Mouse (Mus musculus) CH12.LX (cell line): ENCODE results near the gene Anp32a. TPM values are rescaled to one million over a fixed set of nuclear protein-coding genes. Genes with fewer than 3 reads are reported as not detected.
A peak's percentile ranks its signal among the peaks of the same experiment; 100 is the strongest.

Experiments used
- DNase-seq: peaks from one replicate; pipeline ENCODE4 v3.0.0-alpha.2; 2013; ENCODE audit errors: extremely low read depth
- H3K27ac ChIP-seq: 2 replicates; pipeline ENCODE4 v1.5.1; 2012; ENCODE audit warnings: low read depth, mild to moderate bottlenecking, control low read depth, moderate library complexity; ENCODE audit not compliant: insufficient read depth
- H3K27me3 ChIP-seq: replicated peaks from 2 replicates; pipeline ENCODE3; 2012; ENCODE audit warnings: inconsistent platforms
- H3K36me3 ChIP-seq, 2 experiments: replicated peaks in 1 of 2; 2 replicates each; pipeline versions ENCODE3 to v1.6.1; 2012; ENCODE audit warnings: inconsistent platforms in 1 of 2, low read length in 1 of 2, mild to moderate bottlenecking in 1 of 2, mixed read lengths in 1 of 2, moderate library complexity in 1 of 2; ENCODE audit not compliant: control insufficient read depth in 1 of 2, insufficient read depth in 1 of 2
- H3K4me1 ChIP-seq, 2 experiments: 2 replicates each; pipeline ENCODE4 v1.6.1; 2012; ENCODE audit warnings: inconsistent platforms in 1 of 2, moderate library complexity in 1 of 2; ENCODE audit not compliant: insufficient read depth in 2 of 2, control insufficient read depth in 1 of 2
- H3K4me2 ChIP-seq: 2 replicates; pipeline ENCODE4 v1.6.1; 2012; ENCODE audit warnings: low read depth, mild to moderate bottlenecking, control low read depth; ENCODE audit not compliant: poor library complexity, insufficient read depth, severe bottlenecking
- H3K4me3 ChIP-seq, 3 experiments: fragments of 150-350 bp in 1 of 3; sonication (generic) in 1 of 3; replicated peaks in 1 of 3; 2 replicates each; pipeline versions ENCODE3 to v1.5.1; 2011 to 2012; ENCODE audit warnings: low read depth in 2 of 3, low read length in 2 of 3, mild to moderate bottlenecking in 2 of 3, moderate library complexity in 2 of 3, control low read depth in 1 of 3, improper control_type of control experiment in 1 of 3, inconsistent platforms in 1 of 3, mixed read lengths in 1 of 3; ENCODE audit not compliant: poor library complexity in 1 of 3
- H3K79me2 ChIP-seq: replicated peaks from 2 replicates; pipeline ENCODE4 v1.6.1; 2012; ENCODE audit warnings: mild to moderate bottlenecking, moderate library complexity; ENCODE audit not compliant: control insufficient read depth, poor library complexity, insufficient read depth, severe bottlenecking; ENCODE audit errors: extremely low read depth
- H3K9ac ChIP-seq: 2 replicates; pipeline ENCODE4 v1.6.1; 2012; ENCODE audit warnings: low read depth, mild to moderate bottlenecking, control low read depth, moderate library complexity; ENCODE audit not compliant: insufficient read depth
- H3K9me3 ChIP-seq: replicated peaks from 2 replicates; pipeline ENCODE3; 2012; ENCODE audit warnings: low read length, inconsistent platforms, mixed read lengths
- BHLHE40 ChIP-seq: IDR thresholded peaks from 2 replicates; pipeline ENCODE4 v1.6.1; 2011; ENCODE audit warnings: mild to moderate bottlenecking, low read depth, low read length, improper control_type of control experiment
- CHD2 ChIP-seq: IDR thresholded peaks from 2 replicates; pipeline ENCODE4 v1.6.1; 2011; ENCODE audit warnings: low read length, improper control_type of control experiment
- ELF1 ChIP-seq: IDR thresholded peaks from 2 replicates; pipeline ENCODE4 v1.6.1; 2014; ENCODE audit warnings: low read depth, mild to moderate bottlenecking, inconsistent platforms, low read length, improper control_type of control experiment
- ETS1 ChIP-seq: conservative IDR thresholded peaks from 2 replicates; pipeline ENCODE4 v1.6.1; 2012; ENCODE audit warnings: low read depth, mild to moderate bottlenecking, inconsistent platforms, low read length, improper control_type of control experiment, moderate library complexity
- HCFC1 ChIP-seq: IDR thresholded peaks from 2 replicates; pipeline ENCODE4 v1.6.1; 2012; ENCODE audit warnings: low read depth, mild to moderate bottlenecking, inconsistent platforms, low read length, improper control_type of control experiment
- JUN ChIP-seq: IDR thresholded peaks from 2 replicates; pipeline ENCODE4 v1.6.1; 2011; ENCODE audit warnings: low read depth, mild to moderate bottlenecking, low read length, improper control_type of control experiment, moderate library complexity; ENCODE audit not compliant: insufficient read depth
- JUND ChIP-seq: conservative IDR thresholded peaks from 2 replicates; pipeline ENCODE4 v1.6.1; 2011; ENCODE audit warnings: low read depth, low read length, improper control_type of control experiment
- MAFK ChIP-seq: IDR thresholded peaks from 2 replicates; pipeline ENCODE4 v1.6.1; 2011; ENCODE audit warnings: low read length, improper control_type of control experiment; ENCODE audit not compliant: insufficient replicate concordance
- MEF2A ChIP-seq: IDR thresholded peaks from 2 replicates; pipeline ENCODE4 v1.6.1; 2014; ENCODE audit warnings: low read depth, mild to moderate bottlenecking, inconsistent platforms, low read length, improper control_type of control experiment, borderline replicate concordance
- MXI1 ChIP-seq: IDR thresholded peaks from 2 replicates; pipeline ENCODE4 v1.6.1; 2011; ENCODE audit warnings: mild to moderate bottlenecking, low read depth, low read length, improper control_type of control experiment
- MYC ChIP-seq: IDR thresholded peaks from 2 replicates; pipeline ENCODE4 v1.6.1; 2011; ENCODE audit warnings: low read depth, mild to moderate bottlenecking, improper control_type of control experiment, low read length
- NELFE ChIP-seq: IDR thresholded peaks from 2 replicates; pipeline ENCODE4 v1.6.1; 2011; ENCODE audit warnings: low read depth, low read length, improper control_type of control experiment
- PAX5 ChIP-seq: IDR thresholded peaks from 2 replicates; pipeline ENCODE4 v1.6.1; 2012; ENCODE audit warnings: low read length, inconsistent platforms, mixed read lengths
- POLR2A ChIP-seq: IDR thresholded peaks from 2 replicates; pipeline ENCODE4 v1.6.1; 2011; ENCODE audit warnings: low read depth, mild to moderate bottlenecking, improper control_type of control experiment, low read length
- RAD21 ChIP-seq: IDR thresholded peaks from 2 replicates; pipeline ENCODE4 v1.6.1; 2011; ENCODE audit warnings: low read depth, mild to moderate bottlenecking, low read length, improper control_type of control experiment, moderate library complexity
- TBP ChIP-seq: conservative IDR thresholded peaks from 2 replicates; pipeline ENCODE4 v1.6.1; 2011; ENCODE audit warnings: low read depth, low read length, improper control_type of control experiment
- TCF12 ChIP-seq: IDR thresholded peaks from 2 replicates; pipeline ENCODE4 v1.6.1; 2014; ENCODE audit warnings: low read depth, mild to moderate bottlenecking, inconsistent platforms, low read length, improper control_type of control experiment
- UBTF ChIP-seq: IDR thresholded peaks from 2 replicates; pipeline ENCODE4 v1.6.1; 2012; ENCODE audit warnings: low read depth, mild to moderate bottlenecking, inconsistent platforms, low read length, improper control_type of control experiment, moderate library complexity
- USF1 ChIP-seq: IDR thresholded peaks from 2 replicates; pipeline ENCODE4 v1.6.1; 2014; ENCODE audit warnings: low read depth, mild to moderate bottlenecking, inconsistent platforms, low read length, improper control_type of control experiment
- USF2 ChIP-seq: conservative IDR thresholded peaks from 2 replicates; pipeline ENCODE4 v1.6.1; 2011; ENCODE audit warnings: low read depth, low read length, improper control_type of control experiment
- ZC3H11A ChIP-seq: IDR thresholded peaks from 2 replicates; pipeline ENCODE4 v1.6.1; 2012; ENCODE audit warnings: low read depth, mild to moderate bottlenecking, inconsistent platforms, low read length, improper control_type of control experiment
- ZNF384 ChIP-seq: IDR thresholded peaks from 2 replicates; pipeline ENCODE4 v1.6.1; 2012; ENCODE audit warnings: low read depth, low read length, improper control_type of control experiment, inconsistent platforms
- dilution Hi-C: fragments of 300-500 bp; cut with MboI; formaldehyde crosslinking; loops from 2 replicates; pipeline ENCODE4 v1.14.3; 2020; ENCODE audit warnings: low sequenced_read_pairs; ENCODE audit not compliant: extremely low pct_unique_long_range_greater_than_20kb, extremely low pct_ligation_motif_present
- in situ Hi-C: fragments of 300-500 bp; cut with MboI; formaldehyde crosslinking; loops from 3 replicates; pipeline ENCODE4 v1.14.3; 2019; ENCODE audit warnings: low sequenced_read_pairs, low pct_ligation_motif_present, low pct_unique_long_range_greater_than_20kb, mixed read lengths
- polyA plus RNA-seq: library from polyadenylated mRNA; unstranded; fragments of >175 nt; gene quantifications from 2 replicates; pipeline ENCODE4 v1.2.1, GENCODE M21; 2012; ENCODE audit warnings: low read depth; ENCODE audit not compliant: insufficient read length
- total RNA-seq, 2 experiments: library from RNA; depleted of rRNA; stranded (reverse); fragments of 300-350 nt in 1 of 2; fragments of >200 nt in 1 of 2; gene quantifications; 2 replicates each; pipeline ENCODE4 v1.2.3; 2012 to 2014

Anp32a gene
- total and polyA plus RNA-seq, 3 experiments = 585 to 1,207 (median 869) TPM

- TF ChIP-seq BHLHE40 = peak; percentile 73
- no peak for TF ChIP-seq PAX5
- TF ChIP-seq TBP = no peak
- TF ChIP-seq, all 38 proteins: peak for 1
- DNase-seq = no peak
- peak overlapping the region in 2 of 3 experiments; percentile 1 to 17 for H3K4me3 ChIP-seq
- dilution Hi-C loops (no loop called here), in situ Hi-C loops (no loop called here)
- H3K9me3 ChIP-seq = no peaks in the 10 kb centered on the region
- peak overlapping the region; percentile 83 for H3K4me2 ChIP-seq
- H3K36me3 ChIP-seq = peaks cover under 1 to 47% of the 10 kb centered on the region in 2 experiments
- H3K79me2 ChIP-seq = peaks cover 97% of the 10 kb centered on the region
- H3K27ac ChIP-seq = no peak overlapping the region; the same call in 1 of the 2 replicates
- peak overlapping the region; percentile 82 for H3K9ac ChIP-seq
- no peaks in the 10 kb centered on the region for H3K27me3 ChIP-seq
- H3K4me1 ChIP-seq = peaks cover 26 to 88% of the 10 kb centered on the region in 2 experiments
These were observed 23.1 kb downstream of the Anp32a start for GRCm38 (mm10) chr9:62364216-62364615.

GRCm38 (mm10) chr9:62364831-62365230 is 23.7 kb downstream of the Anp32a start:
- peaks cover 30 to 88% of the 10 kb centered on the region in 2 experiments for H3K4me1 ChIP-seq
- in situ Hi-C loops (no loop called here), dilution Hi-C loops (no loop called here)
- H3K9ac ChIP-seq = peak overlapping the region; percentile 82
- H3K9me3 ChIP-seq = no peaks in the 10 kb centered on the region
- no peaks in the 10 kb centered on the region for H3K27me3 ChIP-seq
- peak overlapping the region; percentile 96 for H3K27ac ChIP-seq
- H3K4me3 ChIP-seq = peak overlapping the region in 1 of 3 experiments; percentile 11
- no peak for DNase-seq
- peaks cover 98% of the 10 kb centered on the region for H3K79me2 ChIP-seq
- peaks cover 0 to 46% of the 10 kb centered on the region in 2 experiments for H3K36me3 ChIP-seq
- H3K4me2 ChIP-seq = peak overlapping the region; percentile 83
- TF ChIP-seq TCF12 (no peak), ZC3H11A (no peak), USF1 (no peak), MAFK (no peak), MXI1 (no peak), HCFC1 (no peak), USF2 (no peak), UBTF (no peak), CHD2 (no peak), ELF1 (no peak), POLR2A (no peak), MYC (no peak), NELFE (no peak), JUN (no peak), ZNF384 (no peak), ETS1 (no peak), RAD21 (no peak), JUND (no peak), MEF2A (no peak)
